In the genomic region with DNA sequence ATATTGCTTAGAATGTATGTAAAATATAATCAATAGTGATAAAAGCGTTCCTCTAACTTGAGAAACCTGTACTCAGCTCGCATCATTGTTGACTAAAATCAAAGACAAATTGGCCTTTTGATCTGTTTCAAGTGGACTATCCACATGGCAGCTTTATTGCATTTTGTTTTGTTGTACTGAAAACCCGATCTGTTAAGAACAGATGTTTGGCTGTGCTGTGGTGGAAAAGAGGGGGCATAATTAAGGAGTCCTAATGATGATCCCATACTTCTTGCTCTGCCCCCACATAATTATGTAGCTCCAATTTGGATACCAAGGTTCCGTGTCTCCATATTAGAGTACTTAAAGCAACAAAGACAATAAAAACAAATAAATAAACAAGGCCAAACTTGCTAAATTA, we compare ENCODE assay signal across 22 mouse cellular contexts.
A peak's percentile ranks its signal among the peaks of the same experiment; 100 is the strongest.
DNase-seq lines count a peak whose midpoint lies in the region; ATAC-seq and TF ChIP-seq lines count a peak whose summit lies in the region.
"Had no signal": no experiment of that assay in that cellular context is flagged by ENCODE, and none has a peak within 500 bp of the region (broad histone marks: within the 10 kb centered on the region; RNA-seq: fewer than 3 reads in every experiment).

No protein-coding gene starts in this region.

- no peak overlapping the region for H3K27ac ChIP-seq in forebrain, embryonic 11.5 days (ENCODE audit: low read depth, low read length)
- no peak overlapping the region for H3K27ac ChIP-seq in forebrain, postnatal 0 days (ENCODE audit: low read depth, low read length)
- H3K27ac ChIP-seq in forebrain, embryonic 13.5 days: no peak overlapping the region
- H3K27ac ChIP-seq in limb, embryonic 10.5 days: peak overlapping the region; percentile 71
- H3K27ac ChIP-seq: embryonic facial prominence, embryonic 12.5 days; gastrocnemius, adult 2 months; hindbrain, embryonic 12.5 days; hindbrain, embryonic 15.5 days had no signal

- H3K9me3 ChIP-seq in forebrain, embryonic 11.5 days (ENCODE audit: control insufficient read depth, low read length): no peaks in the 10 kb centered on the region
- no peaks in the 10 kb centered on the region for H3K9me3 ChIP-seq in forebrain, postnatal 0 days (ENCODE audit: low read length)
- H3K9me3 ChIP-seq in forebrain, embryonic 13.5 days (replicated peaks): no peaks in the 10 kb centered on the region
- H3K9me3 ChIP-seq in limb, embryonic 10.5 days (replicated peaks): no peaks in the 10 kb centered on the region
- H3K9me3 ChIP-seq: embryonic facial prominence, embryonic 12.5 days; hindbrain, embryonic 12.5 days; hindbrain, embryonic 15.5 days had no signal

- no peaks in the 10 kb centered on the region for H3K27me3 ChIP-seq in forebrain, embryonic 11.5 days (ENCODE audit: control insufficient read depth, insufficient read depth, low read length)
- H3K27me3 ChIP-seq in forebrain, postnatal 0 days (ENCODE audit: insufficient read depth, low read length): no peaks in the 10 kb centered on the region
- no peaks in the 10 kb centered on the region for H3K27me3 ChIP-seq in forebrain, embryonic 13.5 days
- H3K27me3 ChIP-seq in limb, embryonic 10.5 days (ENCODE audit: low read depth, poor library complexity, severe bottlenecking): no peaks in the 10 kb centered on the region
- H3K27me3 ChIP-seq: embryonic facial prominence, embryonic 12.5 days; hindbrain, embryonic 12.5 days; hindbrain, embryonic 15.5 days had no signal

- H3K36me3 ChIP-seq in forebrain, embryonic 11.5 days (ENCODE audit: control insufficient read depth, insufficient read depth, low read length): no peaks in the 10 kb centered on the region
- no peaks in the 10 kb centered on the region for H3K36me3 ChIP-seq in forebrain, postnatal 0 days (ENCODE audit: insufficient read depth)
- H3K36me3 ChIP-seq in forebrain, embryonic 13.5 days (ENCODE audit: poor library complexity, severe bottlenecking): no peaks in the 10 kb centered on the region
- 0 out of 2 replicates have a peak, but pooled peaks cover 2% of the 10 kb centered on the region for H3K36me3 ChIP-seq in limb, embryonic 10.5 days
- H3K36me3 ChIP-seq: embryonic facial prominence, embryonic 12.5 days; hindbrain, embryonic 12.5 days; hindbrain, embryonic 15.5 days had no signal

- peak; percentile 58 for ATAC-seq in forebrain, embryonic 11.5 days (replicated peaks; ENCODE audit: low FRiP score)
- ATAC-seq in forebrain, postnatal 0 days: no peak
- ATAC-seq in forebrain, embryonic 13.5 days: peak; percentile 46; the same call in 1 of the 2 replicates
- ATAC-seq: CD4-positive, CD25-positive, alpha-beta regulatory T cell, adult 4 months; intestine, postnatal 0 days had no signal

- no peak overlapping the region for H3K4me3 ChIP-seq in forebrain, embryonic 11.5 days (ENCODE audit: low read depth, low read length)
- no peak overlapping the region for H3K4me3 ChIP-seq in forebrain, postnatal 0 days (ENCODE audit: low read depth, low read length)
- no peak overlapping the region for H3K4me3 ChIP-seq in forebrain, embryonic 13.5 days
- H3K4me3 ChIP-seq in limb, embryonic 10.5 days: no peak overlapping the region
- H3K4me3 ChIP-seq: embryonic facial prominence, embryonic 12.5 days; erythroblast, embryonic 14.5 days; gastrocnemius, adult 2 months; hindbrain, embryonic 12.5 days; hindbrain, embryonic 15.5 days had no signal

- DNase-seq in forebrain, embryonic 11.5 days (ENCODE audit: low spot score): no peak
- DNase-seq in forebrain, postnatal 0 days: no peak
- no peak for DNase-seq in limb, embryonic 10.5 days (ENCODE audit: low spot score)
- no peak for DNase-seq in right cerebral cortex, postnatal 10 days (ENCODE audit: low spot score in 2 of 2)
- no peak for DNase-seq in cerebellum, postnatal 4 days (ENCODE audit: low spot score in 2 of 2)
- DNase-seq: adrenal gland, adult 2 months; adrenal gland, postnatal 14 days; cerebellum, adult 11-12 months; cerebellum, adult 8-10 months; cerebellum, postnatal 10 days; cerebellum, postnatal 36 days; gastrocnemius, adult 2 months; gastrocnemius, postnatal 14 days; heart, adult 11 months had no signal

- no peak for TF ChIP-seq CTCF in forebrain, postnatal 0 days (IDR thresholded peaks at IDR 0.05; ENCODE audit: low read depth)

- WGBS in forebrain, embryonic 11.5 days: 49% methylated on average over 4 of the region's 4 CpGs
- 40% methylated on average over 4 of the region's 4 CpGs for WGBS in forebrain, postnatal 0 days
- WGBS in forebrain, embryonic 13.5 days: 37% methylated on average over 4 of the region's 4 CpGs
- WGBS in limb, embryonic 10.5 days: 21% methylated on average over 4 of the region's 4 CpGs

- no peak overlapping the region for H3K9ac ChIP-seq in forebrain, embryonic 11.5 days (ENCODE audit: low read length)
- H3K9ac ChIP-seq in forebrain, postnatal 0 days: no peak overlapping the region
- H3K9ac ChIP-seq in forebrain, embryonic 13.5 days: no peak overlapping the region
- H3K9ac ChIP-seq: embryonic facial prominence, embryonic 12.5 days; hindbrain, embryonic 12.5 days; hindbrain, embryonic 15.5 days had no signal

- H3K4me1 ChIP-seq in forebrain, embryonic 11.5 days (replicated peaks; ENCODE audit: control insufficient read depth, insufficient read depth, low read length): peaks cover 2% of the 10 kb centered on the region; the same call in 1 of the 2 replicates
- H3K4me1 ChIP-seq in forebrain, postnatal 0 days (ENCODE audit: insufficient read depth): no peaks in the 10 kb centered on the region
- peaks cover 10% of the 10 kb centered on the region for H3K4me1 ChIP-seq in forebrain, embryonic 13.5 days
- H3K4me1 ChIP-seq in limb, embryonic 10.5 days: peaks cover 44% of the 10 kb centered on the region
- H3K4me1 ChIP-seq: hindbrain, embryonic 12.5 days; hindbrain, embryonic 15.5 days had no signal

- H3K4me2 ChIP-seq in forebrain, embryonic 11.5 days (ENCODE audit: low read depth, low read length, severe bottlenecking): no peak overlapping the region
- no peak overlapping the region for H3K4me2 ChIP-seq in forebrain, postnatal 0 days (ENCODE audit: low read depth)
- H3K4me2 ChIP-seq in forebrain, embryonic 13.5 days: no peak overlapping the region
- H3K4me2 ChIP-seq: embryonic facial prominence, embryonic 12.5 days; heart, embryonic 11.5 days; hindbrain, embryonic 12.5 days; hindbrain, embryonic 15.5 days had no signal
